Mouse (Mus musculus): ENCODE results near the gene Grhl1. TPM values are rescaled to one million over a fixed set of nuclear protein-coding genes. Genes with fewer than 3 reads are reported as not detected.
A peak's percentile ranks its signal among the peaks of the same experiment; 100 is the strongest.
"Not testable (repeated sequence)": the region's sequence is repeated elsewhere in the genome, so short reads cannot be mapped to it uniquely, and the experiment has no call there.

Gene Grhl1
- total RNA-seq (2017) = 0.74 and 1.0 TPM in 2 replicates

DNA sequence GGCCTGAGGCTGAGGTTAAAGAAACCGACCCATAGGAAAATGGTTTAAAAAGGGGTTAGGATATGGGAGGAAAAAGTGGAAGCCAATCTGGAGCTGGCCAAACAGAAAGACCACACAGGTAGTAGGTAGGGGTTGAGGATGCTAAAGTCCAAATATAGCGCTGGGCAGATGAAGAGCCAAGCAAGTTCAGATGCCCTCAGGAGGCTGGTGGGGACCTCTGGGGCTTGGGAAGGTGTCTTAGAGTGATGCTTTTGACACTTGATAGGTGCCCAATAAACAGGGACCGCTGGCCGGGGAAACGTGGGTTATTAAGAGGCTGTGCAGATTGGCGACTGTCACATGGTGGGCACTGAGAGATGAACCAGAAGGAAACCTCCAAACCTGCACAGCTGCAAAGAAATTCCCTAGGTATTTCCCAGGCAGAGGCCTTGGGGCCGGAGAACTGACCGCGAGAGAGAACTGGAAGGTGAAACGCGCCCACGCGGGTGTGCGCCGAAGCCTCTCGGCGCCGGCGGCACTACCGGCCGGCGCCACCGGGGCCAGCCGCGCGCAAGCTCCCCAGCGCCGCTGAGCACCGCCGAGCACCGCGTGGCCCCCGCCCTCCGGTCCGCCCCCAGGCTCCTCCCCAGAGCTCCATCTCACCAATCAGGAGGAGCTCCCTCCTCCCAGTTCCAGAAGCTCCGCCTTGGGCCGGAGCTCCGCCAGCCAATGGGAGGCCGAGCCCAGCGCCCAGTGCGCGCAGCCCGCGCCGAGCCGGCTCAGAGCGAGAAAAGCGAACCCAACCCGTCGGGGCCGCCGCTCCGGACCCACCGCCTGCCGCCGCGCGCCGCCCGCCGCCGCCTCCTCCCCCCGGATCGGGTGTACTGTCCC is at the start of gene Grhl1:
Gene Grhl1, plus strand, starts transcription at position 761 of the 870 bp plus-strand sequence.
- ATAC-seq (ENCODE audit: extremely low read depth, insufficient number of reproducible peaks, low FRiP score, poor library complexity, severe bottlenecking) = peak; percentile 98

DNA sequence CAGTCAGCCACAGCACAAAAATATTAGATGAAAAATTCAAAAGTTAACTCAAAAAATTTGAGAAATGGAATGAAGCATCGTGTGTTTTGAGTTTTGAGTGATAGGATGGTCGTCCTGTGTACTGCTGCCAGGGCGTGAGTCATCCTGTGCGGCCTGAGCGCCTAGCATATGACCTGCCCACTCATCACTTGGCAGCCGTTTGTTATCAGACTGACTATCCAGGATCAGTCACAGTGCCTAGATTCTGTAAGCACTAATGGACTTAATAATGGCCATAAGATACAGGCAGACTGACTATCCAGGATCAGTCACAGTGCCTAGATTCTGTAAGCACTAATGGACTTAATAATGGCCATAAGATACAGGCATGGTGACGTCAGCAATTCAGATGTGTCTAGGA is 47.0 kb upstream of the Grhl1 start:
- ATAC-seq (ENCODE audit: extremely low read depth, insufficient number of reproducible peaks, low FRiP score, poor library complexity, severe bottlenecking) = not testable (repeated sequence)

DNA sequence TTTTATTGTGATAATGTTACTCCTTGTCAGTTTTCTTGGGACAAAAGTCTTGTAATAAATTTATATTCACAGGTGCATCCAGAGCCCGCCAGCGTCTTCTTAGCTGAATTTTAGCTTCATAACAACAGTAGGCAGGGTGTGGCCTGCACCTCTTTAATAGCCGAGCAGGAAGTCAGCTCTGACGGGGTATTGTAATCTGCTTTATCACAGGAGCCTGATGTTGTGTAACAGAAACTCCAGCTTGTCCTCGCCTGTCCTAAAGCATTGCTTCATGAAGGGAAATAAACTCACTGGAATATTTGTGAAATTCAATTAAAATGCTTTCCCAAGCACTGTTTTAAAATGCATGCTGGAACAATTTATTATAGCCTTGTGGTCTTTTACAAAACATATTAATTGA is 35.7 kb upstream of the Grhl1 start:
- ATAC-seq (ENCODE audit: extremely low read depth, insufficient number of reproducible peaks, low FRiP score, poor library complexity, severe bottlenecking) = no peak

DNA sequence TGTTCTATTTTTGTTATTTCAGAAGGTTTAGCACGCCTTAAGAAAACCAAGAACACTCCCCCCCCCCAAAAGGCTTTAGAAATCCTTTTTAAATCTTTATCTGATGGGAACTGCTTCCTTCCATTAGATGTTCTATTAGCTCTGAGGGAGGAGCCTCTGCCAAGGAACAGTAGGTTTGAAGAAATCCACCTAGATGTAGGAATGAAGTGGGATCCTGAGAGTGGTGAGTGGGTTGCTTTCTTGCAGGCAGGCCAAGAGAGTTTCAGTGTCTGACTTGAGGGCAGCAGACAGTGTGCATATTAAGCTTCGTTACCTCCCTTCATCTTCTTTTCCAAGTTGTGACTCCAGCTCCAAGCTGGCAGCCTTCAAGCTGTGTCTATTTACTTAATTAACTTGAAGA is 34.9 kb upstream of the Grhl1 start:
- ATAC-seq (ENCODE audit: extremely low read depth, insufficient number of reproducible peaks, low FRiP score, poor library complexity, severe bottlenecking) = no peak

DNA sequence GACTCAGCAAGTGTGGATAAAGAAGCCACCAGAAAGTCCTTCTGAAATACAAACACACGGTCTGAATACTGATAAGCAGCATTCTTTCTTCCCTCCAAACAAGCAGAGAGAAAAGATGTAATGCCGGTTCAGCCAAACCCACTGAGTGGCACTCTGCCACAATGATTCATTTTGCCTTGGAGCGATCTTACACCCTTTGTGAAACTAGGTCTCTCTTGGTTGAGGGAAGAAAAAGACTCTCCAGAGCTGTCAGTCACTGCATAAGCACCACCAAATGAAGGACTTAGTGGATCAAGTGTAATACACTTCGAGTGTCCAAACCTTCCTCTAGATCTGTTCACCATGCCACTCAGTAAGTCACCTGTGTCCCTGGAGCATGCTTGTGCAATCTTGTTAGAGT is 34.1 kb upstream of the Grhl1 start:
- ATAC-seq (ENCODE audit: extremely low read depth, insufficient number of reproducible peaks, low FRiP score, poor library complexity, severe bottlenecking) = no peak

DNA sequence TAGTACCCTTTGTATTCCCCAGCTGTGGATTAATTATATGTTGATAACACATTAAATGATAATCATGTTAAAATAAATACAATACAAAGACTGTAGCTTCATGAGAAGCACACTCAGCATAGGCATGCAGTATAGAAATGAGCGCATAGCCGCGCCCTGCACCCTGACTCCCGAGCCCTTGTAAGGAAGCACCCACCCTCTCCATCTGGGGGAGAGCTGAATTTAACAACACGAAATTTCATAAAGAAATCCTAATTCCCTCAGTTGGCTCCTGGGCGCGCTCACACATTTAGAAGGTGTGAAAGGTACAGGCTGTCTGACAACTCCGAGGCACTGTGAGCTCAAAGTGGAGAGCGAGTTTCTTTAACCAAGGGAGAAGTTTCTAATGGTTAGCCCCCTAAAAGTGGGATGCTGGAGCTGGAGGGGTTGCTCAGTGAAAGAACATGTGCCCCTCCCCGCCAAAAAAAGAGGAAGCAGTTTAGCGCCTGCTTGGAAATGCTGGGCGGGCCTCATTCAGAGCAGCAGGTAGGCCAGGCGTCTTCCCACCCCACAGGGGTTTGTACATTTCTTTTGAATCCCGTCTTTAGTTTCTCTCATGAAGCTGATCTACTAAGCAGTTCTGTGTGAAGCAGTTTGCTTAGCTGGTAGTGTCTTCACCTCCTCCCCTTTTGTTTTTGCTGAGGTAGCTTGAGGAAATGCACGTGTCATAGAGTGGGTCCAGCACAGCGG is 30.5 kb upstream of the Grhl1 start:
- no peak for ATAC-seq (ENCODE audit: extremely low read depth, insufficient number of reproducible peaks, low FRiP score, poor library complexity, severe bottlenecking)

DNA sequence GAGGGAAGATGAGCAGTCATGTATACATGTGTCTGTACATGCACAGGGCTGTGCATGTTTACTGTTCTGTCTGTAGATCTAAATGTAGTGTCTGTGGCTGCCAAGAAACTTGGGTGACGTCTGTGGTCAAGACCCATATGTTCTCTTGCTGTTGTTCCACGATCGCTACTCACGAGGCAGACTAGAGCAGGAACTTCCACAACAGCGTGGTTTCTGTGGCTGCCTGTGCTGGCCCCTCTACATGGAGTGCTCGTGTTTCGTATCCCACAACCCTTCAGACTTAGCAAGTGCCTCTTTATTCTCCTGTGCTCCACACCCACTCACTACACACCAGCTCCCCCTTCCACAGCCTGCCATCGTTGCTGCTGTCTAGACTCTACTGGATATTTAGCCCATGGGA is 24.4 kb upstream of the Grhl1 start:
- no peak for ATAC-seq (ENCODE audit: extremely low read depth, insufficient number of reproducible peaks, low FRiP score, poor library complexity, severe bottlenecking)

DNA sequence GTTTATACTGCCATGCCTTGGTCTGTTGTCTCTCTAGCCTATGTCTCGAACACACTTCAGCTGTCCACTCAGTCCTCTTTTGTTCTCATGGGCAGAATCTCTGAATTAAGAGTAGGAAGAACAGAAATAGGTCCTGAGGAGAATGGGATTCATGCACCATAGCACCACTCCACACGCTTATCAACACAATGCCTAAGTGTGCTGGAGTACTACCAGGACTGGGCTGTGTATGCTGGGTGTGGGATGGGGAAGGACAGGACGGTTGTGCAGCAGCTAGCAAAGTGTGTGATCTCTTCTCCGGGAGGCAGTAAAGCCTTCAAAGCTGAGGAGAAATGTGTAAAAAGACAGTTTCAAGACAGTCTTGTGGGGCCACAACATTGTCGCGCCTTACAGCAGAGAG is 23.2 kb upstream of the Grhl1 start:
- no peak for ATAC-seq (ENCODE audit: extremely low read depth, insufficient number of reproducible peaks, low FRiP score, poor library complexity, severe bottlenecking)

DNA sequence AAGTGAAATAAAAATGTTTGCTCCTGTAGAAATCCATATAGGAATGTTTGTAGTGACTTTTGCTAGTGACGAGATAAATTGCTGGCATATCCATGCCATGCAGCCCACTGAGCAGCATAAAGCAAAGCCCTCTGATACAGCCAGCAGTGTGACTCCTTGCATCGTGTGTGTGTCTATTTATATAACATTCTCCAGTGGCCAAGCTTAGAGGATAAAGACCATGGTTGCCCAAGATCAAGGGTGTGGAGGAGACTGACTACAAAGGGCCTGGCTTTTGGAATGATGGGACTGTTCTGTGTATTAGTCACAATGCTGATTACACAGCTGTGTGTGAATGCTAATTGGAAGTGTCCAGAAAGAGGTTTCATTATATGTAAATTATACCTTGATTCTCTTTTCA is 19.6 kb upstream of the Grhl1 start:
- ATAC-seq (ENCODE audit: extremely low read depth, insufficient number of reproducible peaks, low FRiP score, poor library complexity, severe bottlenecking) = no peak

DNA sequence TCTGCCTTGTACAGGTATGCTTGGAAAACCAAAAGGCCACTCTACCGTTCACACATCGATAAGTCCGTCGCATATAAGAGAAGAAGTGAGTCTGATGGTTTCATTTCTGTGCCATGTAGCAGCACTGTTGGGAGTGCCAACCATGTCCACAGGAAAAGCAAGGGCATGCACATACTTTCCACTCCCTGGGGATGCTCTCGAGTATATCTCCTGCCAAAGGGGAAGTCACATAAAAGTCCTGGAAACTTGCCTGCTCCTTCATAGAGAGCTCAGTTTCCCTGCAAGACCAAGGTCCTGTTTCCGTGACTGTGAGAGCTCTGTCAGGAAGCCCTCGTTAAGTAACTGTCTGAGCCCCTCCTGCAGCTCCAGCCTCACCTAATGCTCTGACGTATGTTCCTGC is 16.1 kb upstream of the Grhl1 start:
- ATAC-seq (ENCODE audit: extremely low read depth, insufficient number of reproducible peaks, low FRiP score, poor library complexity, severe bottlenecking) = no peak

DNA sequence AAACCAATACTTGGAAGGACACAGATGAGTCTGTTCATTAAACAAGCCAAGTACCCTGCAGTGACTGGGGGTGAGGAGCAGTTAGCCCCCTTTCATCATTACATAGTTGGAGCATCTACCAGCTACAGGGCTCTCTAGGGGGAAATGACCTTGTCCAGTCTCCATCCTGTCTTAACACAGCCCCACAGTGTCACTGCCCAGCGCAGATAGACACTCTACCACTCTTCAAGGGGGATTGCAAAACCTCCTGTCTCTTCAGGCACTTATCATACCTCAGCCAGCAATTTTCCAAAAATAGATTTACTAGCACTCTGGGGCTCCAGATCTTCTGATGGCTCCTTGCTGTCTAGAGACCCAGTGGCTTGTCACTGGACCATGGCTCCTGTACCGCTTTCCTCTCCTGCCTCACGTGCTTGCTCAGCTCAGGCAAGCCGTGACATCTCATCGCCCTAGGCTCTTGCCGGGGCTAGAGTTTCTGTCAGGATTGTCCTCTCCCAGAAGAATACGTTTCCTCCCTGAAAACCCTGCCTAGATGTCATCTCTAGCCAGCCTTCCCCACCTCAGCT is 8.6 kb upstream of the Grhl1 start:
- ATAC-seq (ENCODE audit: extremely low read depth, insufficient number of reproducible peaks, low FRiP score, poor library complexity, severe bottlenecking) = no peak

DNA sequence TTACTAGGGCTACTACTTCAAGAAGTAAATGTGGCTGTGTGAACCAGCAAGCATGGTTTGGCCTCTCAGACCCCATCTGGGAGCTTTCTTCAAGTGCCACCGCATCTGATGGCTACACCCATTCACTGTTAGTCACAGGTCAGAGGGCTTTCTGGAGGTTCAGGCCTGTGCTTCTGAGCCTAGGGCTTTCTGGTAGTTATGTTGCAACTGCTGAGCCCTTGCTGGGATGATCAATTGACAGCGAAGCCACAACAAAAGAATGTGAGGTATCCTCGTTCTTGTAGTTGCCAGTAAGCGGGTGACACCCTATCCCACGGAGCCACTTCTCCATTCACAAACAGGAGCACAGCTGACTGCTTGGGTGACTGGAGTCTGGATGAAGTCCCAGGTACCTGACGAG is 6.8 kb upstream of the Grhl1 start:
- ATAC-seq (ENCODE audit: extremely low read depth, insufficient number of reproducible peaks, low FRiP score, poor library complexity, severe bottlenecking) = no peak

DNA sequence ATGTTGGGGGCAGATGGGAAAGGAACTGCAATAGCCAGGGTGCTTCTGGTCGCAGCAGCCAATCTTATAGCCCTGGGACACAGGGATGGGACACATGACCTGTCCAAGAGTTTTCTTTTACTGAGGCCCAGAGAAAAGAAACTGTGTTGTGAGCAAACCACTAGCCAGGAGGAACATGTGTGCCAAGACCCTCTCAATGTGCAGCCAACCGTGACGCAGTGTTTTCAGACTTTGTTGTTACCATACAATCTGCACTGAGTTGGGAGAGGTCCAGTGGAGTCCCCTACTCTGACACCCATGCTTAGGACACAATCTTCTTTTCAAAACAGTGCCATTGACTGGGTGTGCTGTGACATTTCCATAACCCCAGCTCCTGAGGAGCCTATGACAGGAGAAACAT is 4.5 kb upstream of the Grhl1 start:
- no peak for ATAC-seq (ENCODE audit: extremely low read depth, insufficient number of reproducible peaks, low FRiP score, poor library complexity, severe bottlenecking)

DNA sequence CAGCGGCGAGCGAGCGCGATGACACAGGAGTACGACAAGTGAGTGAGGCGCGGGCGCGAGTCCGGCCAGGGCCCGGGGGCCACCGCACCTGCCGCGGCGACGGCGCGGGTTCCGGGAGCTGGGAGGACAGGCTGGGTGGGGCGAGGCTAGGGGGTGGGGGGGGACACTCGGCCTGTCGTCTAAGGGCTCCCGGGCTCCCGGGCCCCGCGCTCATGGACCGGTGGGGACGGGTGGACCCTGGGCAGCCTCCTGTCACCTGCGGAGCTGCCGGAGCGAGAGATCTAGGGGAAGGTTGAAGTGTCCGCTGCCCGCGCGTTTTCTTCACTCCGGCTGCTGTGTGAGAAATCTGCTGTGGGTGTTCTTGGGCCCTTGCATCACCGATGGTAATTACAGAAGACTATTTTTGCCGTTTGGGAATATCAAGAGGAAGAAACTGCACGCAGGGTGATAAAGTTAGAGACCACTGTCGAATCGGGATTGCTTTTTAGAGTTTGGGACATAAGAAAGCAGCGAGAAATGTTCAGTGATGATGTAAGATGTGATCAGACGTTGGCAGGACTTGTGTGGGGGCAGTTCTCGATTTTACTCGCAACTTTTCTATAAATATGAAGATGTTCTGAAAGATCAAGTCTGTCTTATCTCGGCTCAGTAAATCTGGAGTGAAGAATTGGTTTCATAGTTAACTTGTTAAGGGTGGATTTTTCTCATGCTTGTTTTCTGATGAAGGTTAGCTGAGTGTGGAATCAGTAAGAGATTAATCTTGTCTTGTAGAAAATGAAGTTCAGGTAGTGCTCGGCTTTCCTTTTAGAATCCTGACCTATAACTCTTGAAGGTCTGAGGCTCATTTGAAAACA is 565 bp downstream of the Grhl1 start:
- ATAC-seq (ENCODE audit: extremely low read depth, insufficient number of reproducible peaks, low FRiP score, poor library complexity, severe bottlenecking) = no peak

DNA sequence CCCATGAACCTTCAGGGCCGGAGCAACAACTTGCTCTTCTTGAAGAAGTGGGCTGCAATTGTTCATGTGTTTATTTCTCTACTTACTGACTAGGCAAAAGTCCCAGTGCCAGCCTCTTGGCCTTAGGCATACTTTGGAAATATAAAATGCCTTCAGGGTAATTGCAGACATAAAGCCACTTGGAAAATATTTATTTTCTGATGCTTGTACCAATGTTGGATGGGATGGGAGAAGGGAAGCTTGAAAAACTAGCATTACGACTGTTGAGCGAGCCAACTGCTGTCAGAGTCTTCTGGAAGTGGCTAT is 1.1 kb downstream of the Grhl1 start:
- ATAC-seq (ENCODE audit: extremely low read depth, insufficient number of reproducible peaks, low FRiP score, poor library complexity, severe bottlenecking) = no peak

DNA sequence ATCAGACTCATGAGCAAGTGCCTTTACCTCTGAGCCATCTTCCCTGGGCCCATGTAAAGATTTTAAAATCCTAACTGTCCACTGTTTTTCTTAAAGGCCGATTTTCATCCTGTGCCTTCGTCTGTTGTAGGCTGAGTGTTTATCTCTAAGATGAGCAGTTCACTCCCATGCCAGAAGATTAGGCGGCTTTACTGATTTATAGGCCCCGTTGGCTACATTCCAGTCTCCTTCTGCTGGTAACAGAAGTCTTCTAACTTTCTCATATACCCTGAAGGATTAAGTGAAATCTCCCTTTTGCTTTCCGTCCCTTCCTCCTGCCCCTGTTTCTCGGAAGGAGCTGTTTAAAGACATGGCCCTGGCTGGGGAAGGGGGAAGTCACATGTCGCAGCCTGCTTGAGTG is 2.8 kb downstream of the Grhl1 start:
- no peak for ATAC-seq (ENCODE audit: extremely low read depth, insufficient number of reproducible peaks, low FRiP score, poor library complexity, severe bottlenecking)

DNA sequence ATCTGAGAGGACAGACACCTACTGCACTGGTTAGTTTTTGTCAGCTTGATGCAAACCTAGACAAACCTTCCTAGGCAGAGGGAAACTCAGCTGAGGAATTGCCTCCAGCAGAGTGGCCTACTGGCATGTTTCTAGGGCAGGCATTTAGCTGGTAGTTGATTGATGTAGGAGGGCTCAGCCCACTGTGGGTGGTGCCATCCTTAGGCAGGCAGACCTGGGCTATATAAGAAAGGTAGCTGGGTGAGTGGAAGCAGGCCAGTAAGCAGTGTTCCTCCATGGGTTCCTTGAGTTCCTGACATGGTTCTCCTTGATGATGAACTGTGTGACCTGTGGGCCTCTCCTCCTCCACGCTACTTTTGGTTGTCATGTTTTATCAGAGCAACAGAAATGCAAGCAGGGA is 8.4 kb downstream of the Grhl1 start:
- no peak for ATAC-seq (ENCODE audit: extremely low read depth, insufficient number of reproducible peaks, low FRiP score, poor library complexity, severe bottlenecking)

DNA sequence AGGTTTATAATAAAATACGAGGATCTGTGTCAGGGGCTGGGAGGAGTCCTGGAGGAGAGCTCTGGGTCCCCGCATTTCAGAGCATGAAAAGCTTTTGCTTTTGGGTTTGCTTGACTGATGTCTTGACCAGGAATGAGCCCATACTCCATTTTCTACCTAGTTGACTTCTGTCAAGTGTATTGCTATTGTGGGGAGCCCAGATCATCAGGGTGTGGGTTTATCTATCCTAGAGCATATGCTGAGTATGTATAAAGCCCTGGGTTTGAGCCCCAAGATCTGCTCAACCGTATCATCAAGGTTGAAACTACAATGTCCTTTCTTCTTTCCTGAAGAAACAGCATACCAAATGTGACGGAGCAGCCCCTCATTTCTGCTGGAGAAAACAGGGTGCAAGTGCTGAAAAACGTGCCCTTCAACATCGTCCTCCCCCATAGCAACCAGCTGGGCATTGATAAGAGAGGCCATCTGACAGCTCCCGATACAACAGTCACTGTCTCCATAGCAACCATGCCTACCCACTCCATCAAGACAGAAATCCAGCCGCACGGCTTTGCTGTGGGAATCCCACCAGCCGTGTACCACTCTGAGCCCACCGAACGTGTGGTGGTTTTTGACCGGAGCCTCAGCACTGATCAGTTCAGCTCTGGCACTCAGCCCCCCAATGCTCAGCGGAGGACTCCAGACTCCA is 9.1 kb downstream of the Grhl1 start:
- ATAC-seq (ENCODE audit: extremely low read depth, insufficient number of reproducible peaks, low FRiP score, poor library complexity, severe bottlenecking) = no peak

DNA sequence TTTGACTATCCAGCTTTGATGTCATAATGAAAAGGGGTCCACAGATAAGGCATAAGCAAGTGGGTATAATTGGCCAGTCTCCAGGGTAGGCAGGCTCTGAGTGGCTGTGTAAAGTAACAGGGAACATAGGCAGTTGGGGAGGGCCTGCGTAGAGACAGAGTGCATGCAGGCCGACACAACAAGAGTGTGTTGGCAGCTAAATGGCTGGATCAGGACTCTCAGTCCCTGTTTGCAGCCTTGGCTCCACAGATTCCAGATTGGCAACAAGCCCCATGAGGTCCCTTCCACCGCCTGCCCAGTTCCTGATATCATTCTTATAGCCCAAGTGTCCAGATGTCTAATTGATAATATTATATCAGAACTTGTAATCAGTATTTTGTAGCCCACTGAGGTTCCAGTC is 11.6 kb downstream of the Grhl1 start:
- no peak for ATAC-seq (ENCODE audit: extremely low read depth, insufficient number of reproducible peaks, low FRiP score, poor library complexity, severe bottlenecking)

Data from neutrophil, adult 5-6 weeks (primary cell).